Mouse (Mus musculus): ENCODE results near the gene Plp2. TPM values are rescaled to one million over a fixed set of nuclear protein-coding genes. Genes with fewer than 3 reads are reported as not detected.
A peak's percentile ranks its signal among the peaks of the same experiment; 100 is the strongest.
"Not testable (repeated sequence)": the region's sequence is repeated elsewhere in the genome, so short reads cannot be mapped to it uniquely, and the experiment has no call there.

The Plp2 gene
- total RNA-seq (2014; rRNA removed) (12.9 and 27.7 TPM in 2 replicates), polyA plus RNA-seq (2015; fragmentation: Nextera tagmentation; extraction: Ambion mirVana) (25.2 and 26.5 TPM in 2 replicates)

DNA sequence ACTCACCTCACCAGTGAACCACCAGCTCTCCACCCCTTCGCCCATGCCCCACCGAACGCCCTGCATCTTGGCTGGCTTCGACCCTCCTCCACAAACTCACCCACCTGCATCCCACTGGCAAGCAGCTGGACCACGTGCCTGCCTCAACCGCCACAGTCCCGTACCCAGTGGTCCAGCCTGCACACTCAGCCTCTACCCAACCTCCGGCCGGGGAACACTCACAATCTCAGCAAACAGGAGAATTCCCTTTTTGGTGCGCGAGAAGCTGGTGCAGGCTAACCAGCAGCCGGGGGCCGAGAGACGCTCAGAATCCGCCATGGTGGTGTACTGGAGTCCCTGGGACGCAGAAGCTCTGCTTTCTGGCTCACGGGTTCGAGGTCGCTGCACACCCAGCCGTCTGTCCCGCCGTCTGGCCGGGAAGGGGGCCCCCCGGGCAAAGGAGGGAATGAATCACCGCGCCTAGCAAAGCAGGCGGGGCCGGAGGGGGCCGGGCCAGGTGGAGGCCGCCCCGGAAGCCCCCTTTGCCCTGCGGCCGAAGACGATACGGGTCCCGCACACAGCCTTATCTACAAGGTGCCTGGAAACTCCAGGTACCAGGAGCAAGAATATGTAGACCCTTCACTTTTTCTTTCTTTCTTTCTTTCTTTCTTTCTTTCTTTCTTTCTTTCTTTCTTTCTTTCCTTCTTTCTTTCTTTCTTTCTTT, at the start of gene Plp2:
Plp2 (minus strand) TSS at position 470 of the 703 bp plus-strand sequence.
- Histone ChIP-seq H3K27me3 (ENCODE audit: insufficient read depth, low read length) (no peaks in the 10 kb centered on the region), H3K36me3 (ENCODE audit: insufficient read depth, low read length) (no peaks in the 10 kb centered on the region), H3K27ac (peak within 1 kb of the TSS; percentile 20; the same call in 1 of the 2 replicates), H3K4me1 (ENCODE audit: insufficient read depth, low read length) (no peaks in the 10 kb centered on the region), H3K4me2 (ENCODE audit: low read depth, low read length) (peak within 1 kb of the TSS; percentile 50), H3K4me3 (ENCODE audit: low read length) (peak within 1 kb of the TSS; percentile 35), H3K9me3 (ENCODE audit: low read length) (no peaks in the 10 kb centered on the region), H3K9ac (replicated peaks; ENCODE audit: low read length) (no peak within 1 kb of the TSS; the same call in 1 of the 2 replicates)
- ATAC-seq (peak; percentile 50), DNase-seq (ENCODE audit: low spot score) (no peak)
- WGBS, result 31% methylated on average over 36 of the region's 36 CpGs
- TF ChIP-seq CTCF (IDR thresholded peaks at IDR 0.05; ENCODE audit: low read depth), result no peak

DNA sequence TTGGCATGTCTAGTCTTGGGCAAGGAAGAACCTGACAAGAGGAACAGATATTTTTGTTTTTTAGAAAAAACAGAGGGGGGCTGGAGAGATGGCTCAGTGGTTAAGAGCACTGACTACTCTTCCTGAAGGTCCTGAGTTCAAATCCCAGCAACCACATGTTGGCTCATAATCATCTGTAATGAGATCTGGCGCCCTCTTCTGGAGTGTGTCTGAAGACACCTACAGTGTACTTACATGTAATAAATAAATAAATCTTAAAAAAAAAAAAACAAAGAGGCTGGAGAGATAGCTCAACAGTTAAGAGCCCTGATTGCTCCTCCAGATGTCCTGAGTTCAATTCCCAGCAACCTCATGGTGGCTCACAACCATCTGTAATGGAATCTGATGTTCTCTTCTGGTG, 44.9 kb upstream of the Plp2 start:
- H3K4me3 ChIP-seq (ENCODE audit: low read length); H3K9me3 ChIP-seq (ENCODE audit: low read length); H3K4me2 ChIP-seq (ENCODE audit: low read depth, low read length); H3K4me1 ChIP-seq (ENCODE audit: insufficient read depth, low read length); H3K27me3 ChIP-seq (ENCODE audit: insufficient read depth, low read length); H3K36me3 ChIP-seq (ENCODE audit: insufficient read depth, low read length); ATAC-seq; H3K27ac ChIP-seq; H3K9ac ChIP-seq (replicated peaks; ENCODE audit: low read length): not testable (repeated sequence)
- 43% methylated on average over 1 of the region's 1 CpGs for WGBS
- peak; percentile 14 for DNase-seq (ENCODE audit: low spot score)

DNA sequence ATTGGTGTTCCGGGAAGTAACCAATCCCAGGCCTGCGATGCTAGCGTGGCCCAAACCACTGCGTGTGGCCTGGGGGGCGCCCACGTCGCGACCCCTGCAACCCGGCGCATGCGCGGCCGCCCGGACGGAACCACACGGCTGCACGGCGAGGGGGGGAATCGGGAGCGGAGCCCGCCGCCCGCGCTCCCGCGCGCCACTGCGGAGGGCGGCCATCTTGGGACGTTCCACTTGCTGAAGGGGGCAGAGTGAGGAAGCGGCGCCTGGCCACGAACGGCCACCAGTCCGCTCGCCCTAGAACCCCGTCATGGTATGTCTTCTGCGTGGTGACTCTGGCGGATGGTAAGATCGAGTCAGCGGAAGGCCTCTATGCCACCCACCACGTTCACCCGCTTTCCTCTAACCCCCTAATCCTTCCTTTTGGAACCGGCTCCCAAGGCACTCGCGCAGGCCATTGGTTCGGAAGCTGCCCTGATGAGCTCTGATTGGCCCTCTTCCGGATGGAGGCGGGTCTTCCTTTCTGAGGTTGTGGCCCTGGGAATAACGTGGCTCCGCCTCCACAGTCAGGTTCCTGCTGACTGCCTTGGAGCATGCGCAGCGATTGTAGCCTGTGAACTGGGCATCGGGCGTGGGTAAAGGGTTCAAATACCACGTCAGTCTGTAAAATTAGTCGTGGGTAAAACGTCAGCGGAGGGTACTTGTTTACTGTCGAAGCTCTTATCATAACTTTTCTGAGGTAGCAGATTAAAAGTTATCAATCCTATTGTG, 43.1 kb upstream of the Plp2 start, which contains the start of gene Wdr45:
Wdr45 (plus strand) TSS at position 199 of the 765 bp plus-strand sequence.
- H3K4me1 ChIP-seq (ENCODE audit: insufficient read depth, low read length); H3K9ac ChIP-seq (replicated peaks; ENCODE audit: low read length); H3K27me3 ChIP-seq (ENCODE audit: insufficient read depth, low read length); H3K9me3 ChIP-seq (ENCODE audit: low read length); H3K36me3 ChIP-seq (ENCODE audit: insufficient read depth, low read length): not testable (repeated sequence)
- peak; percentile 97 for ATAC-seq
- peak within 1 kb of the TSS; percentile 28 for H3K4me3 ChIP-seq (ENCODE audit: low read length)
- 26% methylated on average over 28 of the region's 60 CpGs for WGBS
- DNase-seq (ENCODE audit: low spot score), result peak; percentile 95
- H3K27ac ChIP-seq, result peak within 1 kb of the TSS; percentile 54; the same call in 1 of the 2 replicates
- peak within 1 kb of the TSS; percentile 52 for H3K4me2 ChIP-seq (ENCODE audit: low read depth, low read length)

DNA sequence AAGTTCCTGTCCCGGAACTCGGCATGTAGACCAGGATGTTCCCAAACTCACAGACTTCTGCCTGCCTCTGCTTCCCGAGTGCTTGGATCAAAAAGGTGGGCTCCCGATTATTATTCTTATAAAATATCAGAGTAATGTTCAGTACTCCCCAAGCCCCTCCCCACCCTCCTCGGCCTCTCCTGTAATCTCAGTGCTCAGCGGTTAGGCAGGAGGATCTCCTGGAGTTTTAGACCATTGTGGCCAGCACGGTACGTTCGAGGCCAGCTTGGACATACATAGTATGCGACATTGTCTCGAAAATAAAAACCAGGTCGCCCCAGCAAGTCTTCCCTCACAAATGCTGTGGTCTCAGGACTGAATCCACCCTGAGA, 42.6 kb upstream of the Plp2 start:
- WGBS, result 40% methylated on average over 5 of the region's 12 CpGs
- H3K27me3 ChIP-seq (ENCODE audit: insufficient read depth, low read length); DNase-seq (ENCODE audit: low spot score); H3K9ac ChIP-seq (replicated peaks; ENCODE audit: low read length); ATAC-seq; H3K9me3 ChIP-seq (ENCODE audit: low read length); H3K36me3 ChIP-seq (ENCODE audit: insufficient read depth, low read length); H3K4me1 ChIP-seq (ENCODE audit: insufficient read depth, low read length): not testable (repeated sequence)
- Histone ChIP-seq H3K4me2 (ENCODE audit: low read depth, low read length) (peak overlapping the region; percentile 52), H3K27ac (peak overlapping the region; percentile 48; the same call in 1 of the 2 replicates), H3K4me3 (ENCODE audit: low read length) (peak overlapping the region; percentile 28)

DNA sequence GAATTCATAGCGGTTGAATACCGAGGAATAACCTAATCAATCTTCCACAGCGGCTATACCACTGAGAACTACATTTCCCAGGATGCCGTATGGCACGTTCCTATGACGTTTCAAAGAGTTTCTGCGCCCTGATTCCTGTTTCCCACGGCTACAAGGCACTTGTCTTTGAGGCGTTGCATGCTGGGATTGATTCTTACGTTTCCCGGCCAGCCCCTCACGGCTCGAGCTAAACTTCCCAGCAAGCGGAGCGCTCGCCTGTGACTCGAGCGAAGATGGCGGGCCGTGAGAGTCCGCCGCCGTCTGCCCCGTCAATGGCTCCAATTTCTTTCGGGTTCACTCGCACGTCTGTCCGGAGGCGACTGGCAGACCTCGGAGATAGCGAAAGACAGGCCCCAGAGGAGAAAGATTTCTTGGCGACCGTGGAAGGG, 25.8 kb upstream of the Plp2 start, which contains the start of gene Gpkow:
Gpkow (plus strand) TSS at position 178 of the 428 bp plus-strand sequence.
- Histone ChIP-seq H3K9me3 (ENCODE audit: low read length) (no peaks in the 10 kb centered on the region), H3K27ac (peak within 1 kb of the TSS; percentile 64), H3K4me2 (ENCODE audit: low read depth, low read length) (peak within 1 kb of the TSS; percentile 54), H3K36me3 (ENCODE audit: insufficient read depth, low read length) (no peaks in the 10 kb centered on the region), H3K4me3 (ENCODE audit: low read length) (peak within 1 kb of the TSS; percentile 49), H3K27me3 (ENCODE audit: insufficient read depth, low read length) (no peaks in the 10 kb centered on the region), H3K9ac (replicated peaks; ENCODE audit: low read length) (peak within 1 kb of the TSS; percentile 52), H3K4me1 (ENCODE audit: insufficient read depth, low read length) (no peaks in the 10 kb centered on the region)
- ATAC-seq (peak; percentile 97), DNase-seq (ENCODE audit: low spot score) (peak; percentile 94)
- no peak for TF ChIP-seq CTCF (IDR thresholded peaks at IDR 0.05; ENCODE audit: low read depth)
- 23% methylated on average over 33 of the region's 33 CpGs for WGBS

DNA sequence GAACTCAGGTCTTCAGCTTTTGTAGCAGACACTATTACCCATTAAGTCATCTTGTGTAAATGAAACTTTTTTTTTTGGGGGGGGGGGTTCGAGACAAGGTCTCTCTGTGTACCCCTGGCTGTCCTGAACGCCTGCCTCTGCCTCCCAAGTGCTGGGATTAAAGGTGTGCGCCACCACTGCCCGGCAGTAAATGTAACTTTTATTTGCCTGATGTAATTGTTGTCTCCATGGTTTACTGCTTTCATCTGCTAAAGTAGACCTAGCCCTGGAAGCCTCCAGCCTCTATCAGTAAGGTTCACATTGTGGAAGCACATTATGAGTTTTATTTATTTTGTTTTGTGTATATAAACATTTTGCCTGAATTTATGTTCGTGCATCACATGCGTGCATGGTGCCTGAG, 25.3 kb upstream of the Plp2 start:
- Histone ChIP-seq H3K36me3 (ENCODE audit: insufficient read depth, low read length) (no peaks in the 10 kb centered on the region), H3K4me1 (ENCODE audit: insufficient read depth, low read length) (no peaks in the 10 kb centered on the region), H3K9me3 (ENCODE audit: low read length) (no peaks in the 10 kb centered on the region), H3K27ac (no peak overlapping the region), H3K27me3 (ENCODE audit: insufficient read depth, low read length) (no peaks in the 10 kb centered on the region), H3K4me3 (ENCODE audit: low read length) (peak overlapping the region; percentile 49), H3K4me2 (ENCODE audit: low read depth, low read length) (peak overlapping the region; percentile 49), H3K9ac (replicated peaks; ENCODE audit: low read length) (no peak overlapping the region)
- ATAC-seq, result peak; percentile 58
- no peak for DNase-seq (ENCODE audit: low spot score)
- no peak for TF ChIP-seq CTCF (IDR thresholded peaks at IDR 0.05; ENCODE audit: low read depth)
- WGBS, result 44% methylated on average over 6 of the region's 6 CpGs
